Mouse (Mus musculus): Measurements from ENCODE around the gene Eif3f. TPM values are rescaled to one million over a fixed set of nuclear protein-coding genes. Genes with fewer than 3 reads are reported as not detected.
A peak's percentile ranks its signal among the peaks of the same experiment; 100 is the strongest.

Eif3f gene
- total RNA-seq, 2 experiments from 2014 or later: 26.3 to 51.1 TPM

- no peak for ATAC-seq (replicated peaks; ENCODE audit: low FRiP score, poor library complexity, severe bottlenecking)
Measured at GRCm38 (mm10) chr7:108965968-108966367, 31.8 kb downstream of the Eif3f start.

DNA sequence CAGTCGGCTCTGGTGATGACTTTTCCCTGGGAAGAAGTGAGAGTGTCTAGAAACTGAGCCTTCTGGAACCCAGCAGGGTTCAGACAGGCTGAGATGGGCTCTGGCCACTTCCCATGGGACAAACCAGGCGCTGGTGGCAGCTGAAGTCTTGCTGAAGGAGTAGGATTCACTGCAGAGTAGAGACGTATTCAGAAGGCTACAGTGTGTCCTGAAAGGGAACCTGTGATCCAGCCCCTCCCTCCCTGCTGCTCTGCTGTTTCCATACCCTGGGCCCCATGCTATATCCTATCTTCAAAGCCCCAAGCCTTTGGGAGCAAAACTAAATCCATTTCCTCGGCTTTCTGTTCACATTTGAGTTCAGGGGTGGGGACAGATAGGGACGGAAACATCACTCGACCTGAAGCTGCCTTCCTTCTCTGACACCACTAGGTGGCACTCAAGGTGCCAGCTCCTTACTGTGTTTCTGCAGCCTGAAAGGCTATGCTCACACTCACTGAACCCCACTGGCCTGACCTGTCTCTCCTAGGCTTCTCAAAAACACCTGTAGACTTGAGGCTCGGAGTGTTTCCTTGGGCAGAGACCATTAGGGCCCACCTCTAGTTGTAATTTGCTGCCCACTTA lies 32.6 kb downstream of the Eif3f start:
- ATAC-seq (replicated peaks; ENCODE audit: low FRiP score, poor library complexity, severe bottlenecking): 0 out of 2 replicates have a peak, but pooled peaks have one; percentile 48

DNA sequence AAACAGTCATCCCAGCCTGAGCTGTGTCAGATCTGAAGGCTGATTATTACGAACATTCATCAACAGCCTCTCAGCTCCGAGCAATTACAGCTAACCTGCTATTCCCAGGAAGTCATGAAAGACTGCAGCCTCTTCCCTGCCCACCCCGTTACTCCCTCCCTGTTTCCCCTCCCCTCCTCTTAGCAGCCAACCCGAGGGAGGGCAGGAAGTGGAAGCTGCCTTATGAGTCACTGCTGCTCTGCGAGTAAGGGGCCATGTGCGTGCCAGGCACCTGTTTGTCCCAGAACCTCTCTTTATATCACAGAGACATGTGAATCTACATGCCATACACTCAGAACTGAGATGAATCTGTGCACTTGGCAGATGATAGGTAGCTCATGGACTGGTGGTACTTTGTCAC lies 34.0 kb downstream of the Eif3f start:
- no peak for ATAC-seq (replicated peaks; ENCODE audit: low FRiP score, poor library complexity, severe bottlenecking)

DNA sequence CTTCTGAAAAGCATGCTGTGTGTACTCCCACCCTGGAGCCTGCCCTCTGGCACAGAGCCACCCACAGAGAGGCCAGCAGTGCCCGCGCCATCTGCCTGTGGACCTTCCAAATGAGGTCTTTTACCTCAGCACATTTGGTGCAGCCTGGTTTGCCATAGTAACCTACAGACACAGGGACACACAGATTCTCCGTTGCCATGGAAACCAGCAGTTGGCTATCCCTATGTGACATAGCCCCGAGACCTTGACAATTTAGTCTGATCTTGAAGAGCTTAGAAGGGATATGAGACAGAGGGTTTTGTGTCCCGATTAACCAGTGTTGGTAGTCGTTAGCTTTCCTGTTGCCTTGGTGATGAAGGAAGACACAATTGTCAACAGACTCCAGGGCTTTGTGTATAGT lies 38.1 kb downstream of the Eif3f start:
- ATAC-seq (replicated peaks; ENCODE audit: low FRiP score, poor library complexity, severe bottlenecking): no peak

DNA sequence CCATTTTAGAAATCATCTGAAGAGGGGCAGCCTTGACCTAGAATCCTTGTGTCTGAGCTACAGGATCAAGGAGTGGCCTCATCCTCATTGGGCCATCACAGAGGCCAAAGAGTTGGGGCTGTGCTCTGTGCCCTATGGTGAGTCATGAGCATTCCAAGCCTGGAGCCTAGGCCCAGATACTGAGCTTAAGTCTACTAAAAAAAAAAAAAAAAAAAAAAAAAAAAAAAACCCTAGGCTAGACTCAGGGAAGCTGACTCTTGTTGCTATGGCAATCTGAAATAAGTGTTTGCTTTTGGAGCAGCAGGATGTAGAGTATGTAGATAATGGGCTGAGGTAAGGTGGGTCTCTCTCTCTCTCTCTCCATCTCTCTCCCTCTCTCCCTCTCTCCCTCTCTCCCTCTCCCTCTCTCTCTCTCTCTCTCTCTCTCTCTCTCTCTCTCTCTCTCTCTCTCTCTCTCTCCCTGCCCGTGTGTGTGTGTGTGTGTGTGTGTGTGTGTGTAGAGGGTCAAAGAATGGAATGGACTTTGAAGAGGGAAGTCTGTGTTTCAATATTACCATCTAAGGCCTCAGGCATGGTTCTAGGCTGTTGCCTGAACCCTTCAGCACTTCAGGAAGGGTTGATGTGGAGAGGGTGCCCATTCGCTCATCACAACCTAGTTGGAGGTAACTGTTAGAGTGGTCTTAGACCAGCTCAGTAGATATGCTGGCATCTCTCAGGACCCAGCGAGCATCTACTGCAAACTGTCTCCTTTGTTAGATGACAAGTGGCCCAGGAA lies 51.9 kb downstream of the Eif3f start:
- ATAC-seq (replicated peaks; ENCODE audit: low FRiP score, poor library complexity, severe bottlenecking): no peak

DNA sequence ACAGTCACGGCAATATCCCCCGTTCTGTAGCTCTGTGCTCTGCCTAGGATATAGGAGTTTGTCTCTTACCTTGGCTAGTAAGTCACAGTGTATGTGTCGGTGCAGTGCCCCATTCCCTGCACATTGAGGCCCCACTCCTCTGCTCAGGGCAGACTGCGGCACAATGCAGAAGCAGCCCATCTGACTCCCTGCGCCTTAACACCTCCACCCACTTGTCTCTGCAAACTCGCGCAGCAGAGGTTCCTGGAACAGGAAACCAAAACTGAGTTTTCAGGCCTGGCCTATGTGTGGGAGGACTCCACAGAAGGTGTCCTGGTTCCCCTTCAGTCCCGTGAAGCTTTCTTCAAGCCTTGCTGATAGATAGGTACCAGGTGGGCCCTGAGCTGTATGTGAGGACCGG lies 57.0 kb downstream of the Eif3f start:
- no peak for ATAC-seq (replicated peaks; ENCODE audit: low FRiP score, poor library complexity, severe bottlenecking)

Other genes starting within 250 kb of the Eif3f start
- gene Olfr512, start 221.1 kb upstream of the Eif3f start, total RNA-seq (2015; ENCODE audit: low replicate concordance): not detected in 2 replicates
- not detected in 2 replicates for gene Olfr512, start 221.1 kb upstream of the Eif3f start, total RNA-seq (2017; ENCODE audit: low replicate concordance)
- not detected in 2 replicates for gene Olfr513, start 183.4 kb upstream of the Eif3f start, total RNA-seq (2015; ENCODE audit: low replicate concordance)
- gene Olfr513, start 183.4 kb upstream of the Eif3f start, total RNA-seq (2017; ENCODE audit: low replicate concordance): not detected in 2 replicates
- not detected in 2 replicates for gene Olfr514, start 108.4 kb upstream of the Eif3f start, total RNA-seq (2015; ENCODE audit: low replicate concordance)
- not detected in 2 replicates for gene Olfr514, start 108.4 kb upstream of the Eif3f start, total RNA-seq (2017; ENCODE audit: low replicate concordance)
- gene Olfr516, start 83.9 kb upstream of the Eif3f start, total RNA-seq (2015; ENCODE audit: low replicate concordance): not detected in 2 replicates
- not detected in 2 replicates for gene Olfr516, start 83.9 kb upstream of the Eif3f start, total RNA-seq (2017; ENCODE audit: low replicate concordance)
- gene Olfr517, start 62.0 kb upstream of the Eif3f start, total RNA-seq (2015; ENCODE audit: low replicate concordance): not detected in 2 replicates
- not detected in 2 replicates for gene Olfr517, start 62.0 kb upstream of the Eif3f start, total RNA-seq (2017; ENCODE audit: low replicate concordance)
- gene Olfr518, start 49.4 kb upstream of the Eif3f start, total RNA-seq (2015; ENCODE audit: low replicate concordance): not detected in 2 replicates
- gene Olfr518, start 49.4 kb upstream of the Eif3f start, total RNA-seq (2017; ENCODE audit: low replicate concordance): not detected in 2 replicates
- gene Olfr519, start 40.0 kb upstream of the Eif3f start, total RNA-seq (2015; ENCODE audit: low replicate concordance): not detected in 2 replicates
- not detected in 2 replicates for gene Olfr519, start 40.0 kb upstream of the Eif3f start, total RNA-seq (2017; ENCODE audit: low replicate concordance)
- 0.36 TPM in 1 of 2 replicates, not detected in the other for gene Nlrp10, start 4.2 kb upstream of the Eif3f start, total RNA-seq (2015; ENCODE audit: low replicate concordance)
- gene Nlrp10, start 4.2 kb upstream of the Eif3f start, total RNA-seq (2017; ENCODE audit: low replicate concordance): not detected in 2 replicates
- not detected in 2 replicates for gene Tub, start 15.9 kb downstream of the Eif3f start, total RNA-seq (2015; ENCODE audit: low replicate concordance)
- 0.64 TPM in 1 of 2 replicates, not detected in the other for gene Tub, start 15.9 kb downstream of the Eif3f start, total RNA-seq (2017; ENCODE audit: low replicate concordance)
- gene Ric3, start 148.9 kb downstream of the Eif3f start, total RNA-seq (2015; ENCODE audit: low replicate concordance): not detected in 2 replicates
- gene Ric3, start 148.9 kb downstream of the Eif3f start, total RNA-seq (2017; ENCODE audit: low replicate concordance): 0.61 TPM in 1 of 2 replicates, not detected in the other
- gene Lmo1, start 240.8 kb downstream of the Eif3f start, total RNA-seq (2015; ENCODE audit: low replicate concordance): not detected in 2 replicates
- not detected in 2 replicates for gene Lmo1, start 240.8 kb downstream of the Eif3f start, total RNA-seq (2017; ENCODE audit: low replicate concordance)